Mouse (Mus musculus): ENCODE results near the gene D630036H23Rik. TPM values are rescaled to one million over a fixed set of nuclear protein-coding genes. Genes with fewer than 3 reads are reported as not detected.
A peak's percentile ranks its signal among the peaks of the same experiment; 100 is the strongest.

D630036H23Rik gene
- 0.81 and 1.8 TPM in 2 replicates for polyA plus RNA-seq (2014; fragmentation: Nextera tagmentation; extraction: Ambion mirVana)

DNA sequence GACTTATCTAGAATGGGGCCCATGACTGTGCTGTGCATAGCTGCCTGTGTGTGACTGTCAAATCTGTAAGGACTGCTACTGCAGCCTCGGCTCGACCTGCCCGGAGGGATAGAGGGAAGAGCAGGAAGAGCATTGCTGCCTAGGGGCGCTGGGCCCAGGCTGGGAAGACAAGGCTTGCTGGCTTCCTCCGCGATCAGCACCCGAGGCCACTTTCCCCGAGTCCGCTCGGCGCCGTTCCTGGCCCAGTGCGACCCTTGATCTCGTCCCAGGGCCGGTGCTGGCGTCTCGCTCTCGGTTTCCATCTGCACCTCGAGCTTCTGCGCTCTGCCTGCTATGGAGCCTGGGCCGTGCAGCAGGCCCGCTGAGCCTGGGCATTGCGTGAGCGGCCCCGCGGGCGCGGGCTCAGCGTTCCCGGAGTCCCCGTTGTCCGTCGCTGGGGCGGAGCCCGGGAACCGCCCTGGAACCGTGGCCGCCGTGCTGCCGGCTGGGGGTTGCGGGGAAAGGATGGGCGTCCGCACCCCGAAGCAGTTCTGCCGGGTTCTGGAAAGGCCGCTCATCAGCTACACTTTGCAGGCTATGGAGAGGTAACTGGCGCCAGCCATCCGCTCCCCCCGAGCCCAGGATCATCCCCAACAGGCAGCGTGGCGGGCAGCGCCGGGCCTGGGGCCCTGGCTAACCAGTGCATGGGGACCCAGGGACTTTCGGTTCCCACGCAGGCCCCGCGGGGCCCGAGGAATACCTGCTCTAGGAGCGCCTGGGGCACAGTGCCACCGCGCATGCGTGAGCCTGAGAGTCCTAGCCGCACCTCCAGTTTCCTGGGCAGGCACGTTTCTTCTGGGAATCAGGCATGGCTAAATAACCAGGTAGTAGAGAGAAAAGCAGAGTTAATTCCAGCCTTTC lies at the start of gene D630036H23Rik, which contains the start of gene Ispd:
TSS of gene D630036H23Rik (minus strand) at position 741 of the 900 bp plus-strand sequence.
TSS of gene Ispd (plus strand) at position 10 of the 900 bp plus-strand sequence.
- H3K4me1 ChIP-seq (replicated peaks; ENCODE audit: control insufficient read depth, insufficient read depth, low read length), result 0 out of 2 replicates have a peak, but pooled peaks cover 2% of the 10 kb centered on the region
- ATAC-seq (ENCODE audit: low FRiP score) (peak; percentile 93), DNase-seq (ENCODE audit: low spot score) (peak; percentile 88)
- no peaks in the 10 kb centered on the region for H3K27me3 ChIP-seq (ENCODE audit: control insufficient read depth, insufficient read depth, low read length)
- no peaks in the 10 kb centered on the region for H3K9me3 ChIP-seq (ENCODE audit: control insufficient read depth, low read length)
- WGBS, result under 1% methylated on average over 64 of the region's 64 CpGs
- no peaks in the 10 kb centered on the region for H3K36me3 ChIP-seq (ENCODE audit: control insufficient read depth, insufficient read depth, low read length)
- peak within 1 kb of the TSS; percentile 73 for H3K4me2 ChIP-seq (replicated peaks; ENCODE audit: low read depth, low read length)
- H3K4me3 ChIP-seq (ENCODE audit: low read depth, low read length), result peak within 1 kb of the TSS; percentile 51
- H3K27ac ChIP-seq (ENCODE audit: low read depth, low read length), result peak within 1 kb of the TSS; percentile 84
- peak within 1 kb of the TSS; percentile 91 for H3K9ac ChIP-seq (ENCODE audit: low read depth, low read length)

DNA sequence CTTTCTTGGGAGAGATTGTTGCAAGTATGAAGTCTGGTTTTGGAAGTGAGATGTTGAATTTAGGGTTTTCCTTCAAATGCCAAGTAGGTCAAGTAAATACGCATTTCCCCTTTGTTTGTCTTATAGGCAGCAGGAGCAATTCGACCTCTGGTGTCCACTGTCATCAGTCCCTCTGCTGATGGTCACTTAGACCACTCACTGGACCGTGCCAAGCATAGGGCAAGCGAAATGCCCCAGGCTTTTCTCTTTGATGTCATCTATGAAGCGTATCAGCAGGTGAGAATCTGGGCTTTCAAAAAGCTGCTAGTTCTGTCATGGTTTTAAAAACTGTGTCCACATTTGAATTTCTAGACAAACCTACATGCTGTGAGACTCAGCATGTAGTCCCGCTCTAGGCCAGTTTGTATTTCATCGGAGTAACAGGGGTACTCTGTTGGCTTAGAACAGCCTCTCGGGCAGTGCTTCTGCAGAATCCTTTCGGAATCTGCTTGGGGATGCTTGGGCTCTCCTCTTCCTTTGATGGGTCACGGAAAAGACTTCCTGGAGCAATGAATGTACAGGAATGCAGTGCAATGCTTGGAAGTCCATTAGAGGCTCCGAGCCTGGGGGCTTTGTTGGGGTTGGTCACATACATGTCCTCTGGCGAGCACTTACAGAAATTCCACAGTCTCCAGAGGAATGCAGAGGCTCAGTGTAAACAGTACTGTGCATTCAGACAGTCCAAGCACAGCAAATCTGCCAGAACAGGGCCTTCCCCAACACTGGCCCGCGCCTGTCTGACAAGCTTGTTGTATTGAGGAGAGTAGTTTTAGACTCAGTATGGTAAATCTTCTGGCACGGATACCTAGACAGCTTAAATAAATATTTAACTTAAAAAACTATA lies 44.4 kb upstream of the D630036H23Rik start:
- ATAC-seq (ENCODE audit: low FRiP score), result peak; percentile 35
- H3K27ac ChIP-seq (ENCODE audit: low read depth, low read length), result no peak overlapping the region
- no peaks in the 10 kb centered on the region for H3K27me3 ChIP-seq (ENCODE audit: control insufficient read depth, insufficient read depth, low read length)
- no peaks in the 10 kb centered on the region for H3K36me3 ChIP-seq (ENCODE audit: control insufficient read depth, insufficient read depth, low read length)
- no peak overlapping the region for H3K9ac ChIP-seq (ENCODE audit: low read depth, low read length)
- no peaks in the 10 kb centered on the region for H3K4me1 ChIP-seq (replicated peaks; ENCODE audit: control insufficient read depth, insufficient read depth, low read length)
- H3K4me3 ChIP-seq (ENCODE audit: low read depth, low read length), result no peak overlapping the region
- H3K4me2 ChIP-seq (replicated peaks; ENCODE audit: low read depth, low read length), result no peak overlapping the region
- peak; percentile 11 for DNase-seq (ENCODE audit: low spot score)
- 57% methylated on average over 15 of the region's 15 CpGs for WGBS
- H3K9me3 ChIP-seq (ENCODE audit: control insufficient read depth, low read length), result no peaks in the 10 kb centered on the region

GRCm38 (mm10) chr12:36425258-36425657 lies 43.3 kb upstream of the D630036H23Rik start:
- Histone ChIP-seq H3K9me3 (ENCODE audit: control insufficient read depth, low read length) (no peaks in the 10 kb centered on the region), H3K4me2 (replicated peaks; ENCODE audit: low read depth, low read length) (no peak overlapping the region), H3K9ac (ENCODE audit: low read depth, low read length) (no peak overlapping the region), H3K27me3 (ENCODE audit: control insufficient read depth, insufficient read depth, low read length) (no peaks in the 10 kb centered on the region), H3K4me3 (ENCODE audit: low read depth, low read length) (no peak overlapping the region), H3K27ac (ENCODE audit: low read depth, low read length) (no peak overlapping the region), H3K4me1 (replicated peaks; ENCODE audit: control insufficient read depth, insufficient read depth, low read length) (no peaks in the 10 kb centered on the region), H3K36me3 (ENCODE audit: control insufficient read depth, insufficient read depth, low read length) (no peaks in the 10 kb centered on the region)
- WGBS, result 73% methylated on average over 7 of the region's 7 CpGs
- ATAC-seq (ENCODE audit: low FRiP score), result no peak
- no peak for DNase-seq (ENCODE audit: low spot score)

DNA sequence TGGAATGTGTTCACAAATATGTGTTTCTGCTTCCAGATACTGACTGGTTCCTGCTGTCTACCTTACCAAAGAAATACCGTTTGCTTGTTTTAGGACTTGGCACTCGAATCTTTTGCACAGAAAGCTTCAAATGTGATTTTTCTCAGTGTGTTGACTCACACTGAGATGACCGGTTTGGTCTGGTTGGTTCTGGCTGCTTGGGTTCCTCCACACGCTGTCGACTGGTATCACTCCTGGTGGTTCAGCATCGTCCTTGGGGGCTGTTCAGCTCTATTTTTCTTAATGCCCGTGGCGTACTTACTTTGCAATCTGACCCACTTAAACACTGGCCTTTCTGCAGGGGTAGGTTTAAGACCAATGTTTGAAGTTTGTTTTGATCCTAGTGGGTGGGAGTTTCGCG lies 41.7 kb upstream of the D630036H23Rik start:
- Histone ChIP-seq H3K9ac (ENCODE audit: low read depth, low read length) (no peak overlapping the region), H3K27me3 (ENCODE audit: control insufficient read depth, insufficient read depth, low read length) (no peaks in the 10 kb centered on the region), H3K4me2 (replicated peaks; ENCODE audit: low read depth, low read length) (no peak overlapping the region), H3K9me3 (ENCODE audit: control insufficient read depth, low read length) (no peaks in the 10 kb centered on the region), H3K4me3 (ENCODE audit: low read depth, low read length) (no peak overlapping the region), H3K4me1 (replicated peaks; ENCODE audit: control insufficient read depth, insufficient read depth, low read length) (no peaks in the 10 kb centered on the region), H3K36me3 (ENCODE audit: control insufficient read depth, insufficient read depth, low read length) (no peaks in the 10 kb centered on the region), H3K27ac (ENCODE audit: low read depth, low read length) (no peak overlapping the region)
- 70% methylated on average over 10 of the region's 10 CpGs for WGBS
- ATAC-seq (ENCODE audit: low FRiP score) (no peak), DNase-seq (ENCODE audit: low spot score) (no peak)

GRCm38 (mm10) chr12:36395115-36395514 lies 13.1 kb upstream of the D630036H23Rik start:
- H3K9ac ChIP-seq (ENCODE audit: low read depth, low read length), result no peak overlapping the region
- no peak overlapping the region for H3K27ac ChIP-seq (ENCODE audit: low read depth, low read length)
- ATAC-seq (ENCODE audit: low FRiP score), result no peak
- H3K4me1 ChIP-seq (replicated peaks; ENCODE audit: control insufficient read depth, insufficient read depth, low read length), result no peaks in the 10 kb centered on the region
- H3K4me2 ChIP-seq (replicated peaks; ENCODE audit: low read depth, low read length), result no peak overlapping the region
- H3K36me3 ChIP-seq (ENCODE audit: control insufficient read depth, insufficient read depth, low read length), result no peaks in the 10 kb centered on the region
- no peak overlapping the region for H3K4me3 ChIP-seq (ENCODE audit: low read depth, low read length)
- 90% methylated on average over 2 of the region's 2 CpGs for WGBS
- DNase-seq (ENCODE audit: low spot score), result no peak
- no peaks in the 10 kb centered on the region for H3K9me3 ChIP-seq (ENCODE audit: control insufficient read depth, low read length)
- no peaks in the 10 kb centered on the region for H3K27me3 ChIP-seq (ENCODE audit: control insufficient read depth, insufficient read depth, low read length)

GRCm38 (mm10) chr12:36386991-36387390 lies 5.0 kb upstream of the D630036H23Rik start:
- Histone ChIP-seq H3K9me3 (ENCODE audit: control insufficient read depth, low read length) (no peaks in the 10 kb centered on the region), H3K4me3 (ENCODE audit: low read depth, low read length) (no peak overlapping the region), H3K9ac (ENCODE audit: low read depth, low read length) (no peak overlapping the region), H3K4me2 (replicated peaks; ENCODE audit: low read depth, low read length) (no peak overlapping the region), H3K27me3 (ENCODE audit: control insufficient read depth, insufficient read depth, low read length) (no peaks in the 10 kb centered on the region), H3K36me3 (ENCODE audit: control insufficient read depth, insufficient read depth, low read length) (no peaks in the 10 kb centered on the region), H3K4me1 (replicated peaks; ENCODE audit: control insufficient read depth, insufficient read depth, low read length) (no peaks in the 10 kb centered on the region), H3K27ac (ENCODE audit: low read depth, low read length) (no peak overlapping the region)
- 90% methylated on average over 4 of the region's 4 CpGs for WGBS
- ATAC-seq (ENCODE audit: low FRiP score) (no peak), DNase-seq (ENCODE audit: low spot score) (no peak)

- Histone ChIP-seq H3K27me3 (ENCODE audit: control insufficient read depth, insufficient read depth, low read length) (no peaks in the 10 kb centered on the region), H3K27ac (ENCODE audit: low read depth, low read length) (no peak overlapping the region), H3K4me3 (ENCODE audit: low read depth, low read length) (no peak overlapping the region), H3K9ac (ENCODE audit: low read depth, low read length) (no peak overlapping the region), H3K9me3 (ENCODE audit: control insufficient read depth, low read length) (no peaks in the 10 kb centered on the region), H3K4me2 (replicated peaks; ENCODE audit: low read depth, low read length) (no peak overlapping the region), H3K36me3 (ENCODE audit: control insufficient read depth, insufficient read depth, low read length) (no peaks in the 10 kb centered on the region), H3K4me1 (replicated peaks; ENCODE audit: control insufficient read depth, insufficient read depth, low read length) (no peaks in the 10 kb centered on the region)
- ATAC-seq (ENCODE audit: low FRiP score) (no peak), DNase-seq (ENCODE audit: low spot score) (no peak)
- WGBS, result 78% methylated on average over 6 of the region's 6 CpGs
Observed at GRCm38 (mm10) chr12:36385386-36385785, 3.4 kb upstream of the D630036H23Rik start.

DNA sequence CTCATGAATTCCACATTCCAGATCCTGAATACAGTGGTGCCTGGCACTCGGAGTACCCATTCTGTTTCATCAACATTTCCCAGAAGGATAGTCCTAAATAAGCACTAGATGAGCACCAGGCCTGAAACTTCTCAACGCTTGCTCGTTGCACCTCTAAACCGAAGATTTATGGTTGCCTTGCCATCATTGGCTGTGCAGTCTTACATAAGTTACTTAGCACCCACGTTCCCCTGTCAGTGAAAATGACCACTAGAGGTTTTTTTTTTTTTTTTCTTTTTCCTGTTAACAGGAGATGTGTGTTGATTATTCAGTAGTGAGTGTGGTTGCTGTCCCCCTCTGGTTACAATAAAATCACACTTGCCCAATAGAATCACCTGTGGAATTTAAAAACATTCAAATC lies 1.2 kb downstream of the D630036H23Rik start:
- H3K9ac ChIP-seq (ENCODE audit: low read depth, low read length), result no peak overlapping the region

More for the DNA sequence above, 1.2 kb downstream of the D630036H23Rik start:
- no peaks in the 10 kb centered on the region for H3K36me3 ChIP-seq (ENCODE audit: control insufficient read depth, insufficient read depth, low read length)
- no peak overlapping the region for H3K27ac ChIP-seq (ENCODE audit: low read depth, low read length)
- DNase-seq (ENCODE audit: low spot score), result peak; percentile 18
- H3K9me3 ChIP-seq (ENCODE audit: control insufficient read depth, low read length), result no peaks in the 10 kb centered on the region
- WGBS, result 47% methylated on average over 5 of the region's 5 CpGs
- no peak overlapping the region for H3K4me2 ChIP-seq (replicated peaks; ENCODE audit: low read depth, low read length)
- H3K4me1 ChIP-seq (replicated peaks; ENCODE audit: control insufficient read depth, insufficient read depth, low read length), result 0 out of 2 replicates have a peak, but pooled peaks cover 2% of the 10 kb centered on the region
- H3K4me3 ChIP-seq (ENCODE audit: low read depth, low read length), result no peak overlapping the region
- ATAC-seq (ENCODE audit: low FRiP score), result no peak
- H3K27me3 ChIP-seq (ENCODE audit: control insufficient read depth, insufficient read depth, low read length), result no peaks in the 10 kb centered on the region

Data from hindbrain, embryonic 11.5 days (tissue).